9 mouse cellular contexts compared by ENCODE assay signal in the genomic region with DNA sequence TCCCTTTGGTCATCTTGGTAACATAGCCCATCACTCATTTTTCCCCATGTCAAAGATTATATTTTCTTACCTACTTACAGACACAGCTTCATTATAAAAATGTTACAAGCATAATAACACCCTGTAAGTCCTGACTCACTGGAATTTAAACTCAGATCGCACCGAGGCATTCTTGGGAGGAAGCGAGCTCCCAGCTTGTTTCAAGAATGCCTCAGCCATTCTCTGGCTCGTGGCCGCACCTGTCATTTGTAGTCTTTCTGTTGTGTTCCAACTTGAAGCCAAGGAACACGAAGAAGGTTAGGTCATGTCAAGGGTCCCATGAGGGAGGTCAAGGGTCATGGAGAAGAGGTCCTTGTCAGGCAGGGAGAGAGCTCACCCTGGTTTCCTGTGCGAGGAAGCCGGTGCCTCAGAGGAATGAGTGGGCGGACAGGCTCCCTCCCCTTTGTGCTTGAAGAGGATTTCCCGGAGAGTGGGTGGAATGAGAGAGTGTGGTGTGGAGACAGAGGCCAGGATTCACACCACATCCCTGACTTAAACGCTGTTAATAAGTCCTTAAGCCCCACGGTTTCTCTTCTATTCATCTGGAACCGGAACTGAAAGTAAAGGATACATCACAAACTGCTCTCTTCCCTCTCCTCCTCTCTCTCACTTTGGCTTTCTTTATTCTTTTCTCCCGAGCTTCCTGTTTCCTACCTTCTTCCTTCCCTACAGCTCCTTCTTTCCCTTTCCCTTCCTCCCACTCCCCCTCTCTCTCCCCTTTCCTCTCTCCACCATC.
DNase-seq lines count a peak whose midpoint lies in the region; ATAC-seq lines count a peak whose summit lies in the region.
"Had no signal": no experiment of that assay in that cellular context is flagged by ENCODE, and none has a peak within 500 bp of the region (broad histone marks: within the 10 kb centered on the region; RNA-seq: fewer than 3 reads in every experiment).

No protein-coding gene starts in this region.

- no peaks in the 10 kb centered on the region for H3K36me3 ChIP-seq in heart, embryonic 14.5 days (ENCODE audit: control insufficient read depth, insufficient read depth, low read length)
- H3K36me3 ChIP-seq: limb, embryonic 13.5 days had no signal

- no peak overlapping the region for H3K27ac ChIP-seq in heart, embryonic 14.5 days (replicated peaks in 1 of 2; ENCODE audit: control insufficient read depth in 1 of 2, insufficient read depth in 1 of 2, low read depth in 2 of 2, low read length in 2 of 2)
- H3K27ac ChIP-seq: limb, embryonic 13.5 days had no signal

- H3K4me1 ChIP-seq in heart, embryonic 14.5 days (ENCODE audit: control insufficient read depth in 2 of 2, insufficient read depth in 2 of 2, low read length in 2 of 2) = peaks cover 17 to 26% of the 10 kb centered on the region in 2 experiments
- H3K4me1 ChIP-seq: limb, embryonic 13.5 days had no signal

- peak overlapping the region; percentile 31 for H3K4me2 ChIP-seq in heart, embryonic 14.5 days (ENCODE audit: low read length)
- H3K4me2 ChIP-seq: limb, embryonic 13.5 days had no signal

- WGBS in heart, embryonic 14.5 days = 31% methylated on average over 14 of the region's 14 CpGs

- no peaks in the 10 kb centered on the region for H3K27me3 ChIP-seq in heart, embryonic 14.5 days (ENCODE audit: control insufficient read depth, insufficient read depth, low read length)
- H3K27me3 ChIP-seq: limb, embryonic 13.5 days had no signal

- intact Hi-C loops in heart, postnatal 25 days (cut with DNase I) = no loop called here
- intact Hi-C loops in left cerebral cortex, postnatal 14 days (cut with DNase I) = no loop called here

- no peak overlapping the region for H3K4me3 ChIP-seq in heart, embryonic 14.5 days (ENCODE audit: control insufficient read depth in 1 of 2, insufficient read depth in 1 of 2, low read depth in 1 of 2, low read length in 2 of 2)
- H3K4me3 ChIP-seq: limb, embryonic 13.5 days had no signal

- H3K9ac ChIP-seq in heart, embryonic 14.5 days (ENCODE audit: low read length) = no peak overlapping the region
- H3K9ac ChIP-seq: limb, embryonic 13.5 days had no signal

- peak; percentile 34 for DNase-seq in heart, adult 18-20 months
- no peak for DNase-seq in heart, postnatal 25 days (ENCODE audit: low spot score)
- DNase-seq in adrenal gland, adult 2 months = peak; percentile 71
- peak; percentile 23 to 28 for DNase-seq in left cerebral cortex, postnatal 14 days (ENCODE audit: low spot score in 2 of 2)
- no peak for DNase-seq in c-Kit-positive CD71-positive TER-119-positive erythroid progenitor cells, embryonic 14.5 days (ENCODE audit: low spot score)
- no peak for DNase-seq in thymus, postnatal 4 days
- DNase-seq in thymus, adult 18-20 months = no peak

- H3K9me3 ChIP-seq in heart, embryonic 14.5 days (ENCODE audit: control insufficient read depth, low read length) = no peaks in the 10 kb centered on the region
- H3K9me3 ChIP-seq: limb, embryonic 13.5 days had no signal

- no peak for ATAC-seq in heart, embryonic 14.5 days (ENCODE audit: insufficient number of reproducible peaks, insufficient read depth, low FRiP score, low read depth)

Comparison
In these comparisons a context has a peak if more than half of its experiments do, and no peak if none do; other contexts are left out.
1. DNase-seq: peak in heart, adult 18-20 months (2 of 2), adrenal gland, adult 2 months (single experiment) and left cerebral cortex, postnatal 14 days (2 of 2); none in heart, postnatal 25 days (single experiment), c-Kit-positive CD71-positive TER-119-positive erythroid progenitor cells, embryonic 14.5 days (single experiment), thymus, postnatal 4 days (single experiment) and thymus, adult 18-20 months (0 of 2).